Mouse (Mus musculus) ovary, postnatal 36 days (tissue): Measurements from ENCODE around the gene Umodl1.

ENCODE experiments used
- DNase-seq: peaks from one replicate; pipeline ENCODE4 v3.0.0; 2022; ENCODE audit warnings: low spot score, mixed read lengths

The Umodl1 gene

DNA sequence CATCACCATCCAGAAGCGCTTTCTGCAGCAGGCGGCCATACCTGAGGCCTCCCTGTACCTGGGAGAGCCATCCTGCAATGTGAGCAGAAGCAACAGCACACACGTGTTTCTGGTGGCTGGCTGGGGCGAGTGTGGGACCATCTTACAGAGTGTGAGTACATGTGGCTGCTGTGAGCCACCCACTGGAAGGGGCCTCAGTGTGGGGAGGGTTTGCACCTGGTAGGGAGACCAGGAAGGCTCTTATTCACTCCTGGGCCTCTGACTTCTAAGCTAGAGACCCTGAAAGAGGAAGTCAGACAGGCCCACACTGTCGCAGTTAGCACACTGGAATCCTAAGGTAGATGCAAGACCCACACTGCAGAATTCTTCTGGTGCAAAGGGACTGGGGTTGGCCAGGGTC is 41.9 kb downstream of the Umodl1 start:
- DNase-seq = no peak

DNA sequence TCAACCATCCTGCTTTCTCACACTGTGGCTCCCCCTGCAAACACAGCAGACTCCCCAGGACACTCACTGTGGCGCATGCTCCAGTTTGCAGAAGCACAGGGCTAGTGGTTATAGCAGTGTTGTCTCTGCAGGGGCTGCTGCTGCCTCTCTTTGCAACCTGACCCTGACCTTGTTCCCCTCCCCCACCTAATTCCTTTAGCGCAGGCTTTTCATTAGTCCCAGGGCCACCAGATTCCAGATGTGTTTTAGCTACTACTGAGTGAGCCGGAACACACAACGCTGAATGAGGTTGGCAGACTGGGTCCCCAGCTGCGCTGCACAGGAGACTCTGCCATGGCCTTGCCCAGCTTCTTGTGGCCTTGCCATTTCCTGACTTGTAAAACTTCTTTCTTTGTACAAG is 46.5 kb downstream of the Umodl1 start:
- no peak for DNase-seq

DNA sequence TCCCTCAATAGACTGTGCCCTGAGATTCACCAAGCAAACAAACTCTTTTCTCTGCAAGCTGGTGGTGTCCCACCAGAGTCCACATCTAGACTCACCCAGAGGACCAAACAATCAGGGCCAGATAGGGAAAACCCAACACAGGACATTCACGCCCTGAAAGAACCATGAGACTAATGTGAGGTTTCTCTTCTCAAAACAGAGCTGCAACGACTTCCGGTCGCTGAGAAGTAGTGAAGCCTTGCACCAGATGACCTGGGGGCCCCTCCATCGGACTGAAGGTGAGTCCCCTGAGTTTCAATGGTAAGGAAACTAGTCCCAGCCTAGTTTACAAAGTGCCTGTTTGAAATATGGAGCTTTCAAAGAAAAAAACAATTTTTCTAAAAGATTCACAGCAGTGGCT is 48.2 kb downstream of the Umodl1 start:
- no peak for DNase-seq

DNA sequence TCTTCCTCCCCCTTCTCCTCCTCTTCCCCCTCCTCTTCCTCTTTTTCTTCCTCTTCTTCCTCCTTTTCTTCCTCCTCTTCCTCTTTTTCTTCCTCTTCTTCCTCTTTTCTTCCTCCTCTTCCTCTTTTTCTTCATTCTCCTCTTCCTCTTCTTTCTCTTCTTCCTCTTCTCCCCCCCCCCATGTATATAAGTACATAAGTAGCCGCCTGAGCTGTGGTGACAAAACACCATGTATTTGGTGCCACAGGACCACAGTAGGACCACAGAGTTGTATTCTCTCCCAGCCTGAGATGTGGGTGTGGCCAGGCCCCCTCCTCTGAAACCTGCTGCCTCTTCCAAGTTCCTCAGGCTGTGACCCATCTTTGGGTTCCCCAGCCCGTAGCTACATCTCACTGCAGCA is 50.8 kb downstream of the Umodl1 start:
- DNase-seq = no peak

DNA sequence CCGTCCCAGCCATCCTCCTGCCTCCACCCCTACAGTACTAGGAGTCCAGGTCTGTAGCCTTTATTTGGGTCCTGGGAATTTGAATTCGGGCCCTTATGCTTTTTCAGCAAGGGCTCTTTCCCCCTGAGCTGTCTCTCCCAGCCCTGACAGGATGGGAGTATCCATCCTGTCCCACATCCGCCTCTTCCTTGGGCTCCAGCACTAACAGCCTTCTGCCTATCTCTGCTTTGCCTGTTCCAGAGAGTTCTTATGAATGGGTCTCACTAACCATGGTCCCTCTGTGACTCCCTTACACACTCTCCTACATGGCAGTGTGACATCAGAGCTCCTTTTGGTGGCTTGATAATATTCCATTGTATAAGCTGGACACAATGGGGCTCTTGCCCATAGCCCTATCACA is 52.9 kb downstream of the Umodl1 start:
- no peak for DNase-seq

DNA sequence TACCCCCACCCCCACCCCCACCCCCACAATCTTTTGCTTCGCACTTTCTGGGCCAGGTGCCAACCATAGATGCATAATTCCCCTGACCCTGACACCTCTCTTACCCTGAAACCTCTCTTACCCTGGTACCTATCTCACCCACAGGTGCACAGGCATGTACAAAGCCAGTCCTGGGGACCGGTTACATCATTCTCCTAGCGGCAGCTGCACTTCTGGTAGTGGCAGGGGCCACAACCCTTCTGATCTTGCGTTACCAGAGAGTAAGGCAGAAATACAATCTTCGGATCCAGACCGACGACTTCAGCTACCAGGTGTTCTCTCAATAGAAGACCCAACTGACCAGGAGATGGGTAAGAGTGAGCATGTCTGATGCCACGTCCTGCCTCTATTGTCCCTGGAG is 54.0 kb downstream of the Umodl1 start:
- DNase-seq = no peak

DNA sequence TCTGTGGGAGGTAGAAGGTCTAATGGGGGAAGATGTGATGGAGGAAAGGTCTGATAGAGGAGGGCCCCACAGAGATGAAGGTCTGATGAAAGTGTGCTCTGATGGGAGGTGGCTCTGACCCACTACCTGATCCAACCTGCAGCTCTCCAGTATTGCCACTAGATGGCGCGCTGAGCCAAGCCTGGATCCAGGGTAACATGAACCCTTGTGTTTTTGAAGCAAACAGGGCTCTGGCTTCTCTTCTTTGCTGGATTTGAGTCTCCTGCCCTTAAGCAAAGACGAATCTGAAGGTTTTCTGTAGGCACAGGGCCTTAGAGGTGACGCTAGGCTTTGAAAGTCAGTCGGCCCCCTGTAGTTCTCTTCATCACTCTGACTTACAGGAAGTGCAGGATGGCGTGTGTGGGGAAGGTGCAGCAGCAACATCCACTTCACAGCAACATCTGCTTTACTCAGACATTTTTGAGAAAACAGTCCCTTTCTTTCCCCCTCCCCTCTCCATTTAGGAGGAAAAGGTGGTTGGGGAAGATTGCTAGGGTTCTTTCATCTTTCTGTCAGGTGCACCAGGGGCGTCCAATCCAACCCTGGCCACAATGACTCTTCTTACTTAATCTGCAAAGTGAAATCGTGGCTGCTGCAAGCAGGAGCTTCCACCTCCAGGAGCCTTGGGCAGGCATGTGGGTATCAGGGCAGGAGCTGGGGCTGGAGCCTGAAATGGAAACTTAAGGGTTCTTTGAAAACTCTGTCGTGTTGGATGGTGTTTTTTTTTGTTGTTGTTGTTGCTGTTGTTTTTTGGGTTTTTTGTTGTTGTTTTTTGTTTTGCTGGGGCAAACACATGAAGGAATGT is 57.3 kb downstream of the Umodl1 start:
- peak; percentile 34 for DNase-seq

DNA sequence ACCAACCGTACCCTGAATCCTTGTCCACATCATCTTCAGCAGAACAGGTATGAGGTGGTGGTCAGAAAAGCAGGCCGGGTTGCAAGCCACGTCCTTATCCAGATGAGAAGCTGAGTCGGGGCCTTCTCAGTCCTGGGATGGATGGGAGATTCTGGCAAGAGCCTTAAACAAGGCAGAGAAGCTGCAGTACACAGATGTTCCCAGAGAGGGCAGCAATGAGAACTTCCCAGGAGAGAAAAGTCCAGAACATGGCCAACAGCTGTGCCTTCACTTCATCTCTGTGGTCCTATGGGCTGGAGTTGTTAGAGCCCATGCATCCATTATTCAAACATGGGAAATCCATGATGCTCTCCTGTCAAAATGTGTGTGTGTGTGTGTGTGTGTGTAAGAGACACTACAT is 63.8 kb downstream of the Umodl1 start:
- no peak for DNase-seq

DNA sequence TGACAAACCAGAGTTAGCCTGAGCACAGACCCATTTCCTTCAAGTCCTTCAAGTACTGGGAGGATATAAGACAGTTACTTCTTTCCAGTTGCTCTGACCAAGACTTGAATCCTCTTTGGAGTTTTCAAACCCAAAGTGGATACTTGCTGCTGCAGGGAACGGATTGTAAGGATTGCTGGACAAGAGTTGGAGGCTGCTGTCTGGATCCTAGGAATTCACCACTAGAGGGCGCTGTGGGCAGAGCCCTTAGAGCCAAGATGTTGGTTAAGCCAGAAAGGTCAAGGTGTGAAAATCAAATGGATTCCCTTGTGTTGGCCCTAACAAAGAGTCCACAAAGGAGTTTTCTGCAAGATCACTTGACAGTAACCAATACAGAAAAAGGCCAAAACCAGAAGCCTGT is 65.1 kb downstream of the Umodl1 start:
- DNase-seq = peak; percentile 45

DNA sequence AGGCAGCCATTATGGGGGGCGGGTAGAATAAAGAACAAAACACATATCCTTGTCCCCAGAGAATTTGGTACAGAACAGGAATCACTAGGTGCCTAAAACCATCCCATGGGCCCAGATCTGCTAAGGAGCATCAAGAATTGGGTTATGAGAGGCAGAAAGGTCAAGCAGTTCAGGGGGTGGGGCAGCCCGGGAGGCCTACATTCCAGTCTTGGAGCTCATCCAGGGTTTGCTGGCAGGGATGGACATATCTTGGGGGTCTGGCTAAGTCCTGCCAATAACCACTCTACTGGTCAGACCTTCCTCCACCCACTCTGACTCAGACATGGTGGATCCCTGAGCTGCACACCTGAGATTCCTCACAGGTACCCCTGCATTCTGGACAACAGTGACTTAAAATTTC is 65.6 kb downstream of the Umodl1 start:
- no peak for DNase-seq

DNA sequence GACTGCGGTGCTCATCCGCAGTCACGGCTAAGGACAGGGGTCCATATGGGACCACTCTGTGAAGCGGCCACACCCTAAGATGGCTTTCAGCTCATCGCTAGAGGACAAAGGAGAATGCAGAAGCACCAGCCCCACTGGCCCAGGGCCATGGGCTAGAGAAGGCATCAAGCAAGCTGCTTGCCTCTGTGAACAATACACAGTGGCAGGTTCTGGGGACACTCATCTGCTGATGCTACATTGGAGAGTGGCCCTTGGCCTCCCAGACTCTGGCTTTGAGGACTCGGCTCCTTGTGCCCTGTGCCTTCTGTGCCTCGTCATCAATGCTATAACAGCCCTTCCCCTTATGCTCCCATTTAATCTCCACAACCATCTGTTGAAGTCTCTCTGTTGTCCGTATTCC is 66.8 kb downstream of the Umodl1 start:
- no peak for DNase-seq

DNA sequence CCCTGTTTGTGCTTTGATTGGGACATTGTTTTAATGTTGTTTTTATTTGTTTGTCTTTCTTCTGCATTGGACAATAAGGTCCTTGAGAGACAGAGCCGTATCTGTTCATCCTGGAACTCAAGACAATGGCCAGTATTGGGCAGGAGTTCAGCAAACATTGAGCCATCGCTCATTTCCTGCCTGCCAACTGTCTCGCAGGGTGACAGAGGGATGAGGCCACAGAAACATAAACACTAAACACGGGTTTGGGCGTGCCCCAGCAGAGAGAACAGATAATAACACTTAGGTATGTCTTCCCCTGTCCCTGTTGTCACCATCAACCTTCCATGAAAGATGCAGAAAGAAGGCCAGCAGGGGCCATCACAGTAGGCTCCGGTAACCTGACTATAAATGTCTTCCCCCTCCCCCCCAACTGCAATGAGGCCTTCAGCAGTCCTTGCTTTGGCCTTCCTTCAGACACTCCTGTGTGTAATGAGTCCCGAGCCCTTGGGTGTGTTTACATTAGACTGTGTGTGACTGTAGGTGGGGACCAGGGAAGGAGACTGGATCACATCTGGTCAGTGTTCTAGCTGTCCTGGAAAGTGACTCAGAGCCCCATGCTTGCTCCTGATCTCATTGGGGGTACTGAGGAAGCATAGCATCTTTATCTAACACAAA is 69.8 kb downstream of the Umodl1 start:
- no peak for DNase-seq

DNA sequence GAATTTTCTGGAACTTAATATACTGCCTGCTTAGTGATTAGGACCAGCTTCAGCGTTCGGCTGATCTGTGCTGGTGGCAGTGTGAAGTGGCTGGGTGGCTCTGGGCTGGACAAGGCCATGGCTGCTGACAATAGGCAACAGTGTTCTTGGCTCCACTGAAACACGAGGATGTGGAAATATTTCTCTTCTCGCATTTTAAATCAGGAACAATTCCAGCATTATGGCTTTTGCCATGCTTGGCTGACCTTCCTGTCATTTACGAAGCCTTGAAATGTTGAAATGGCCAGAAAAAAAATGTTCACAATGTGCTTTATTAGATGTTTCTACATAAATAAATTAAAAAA is 70.3 kb downstream of the Umodl1 start:
- DNase-seq = no peak

DNA sequence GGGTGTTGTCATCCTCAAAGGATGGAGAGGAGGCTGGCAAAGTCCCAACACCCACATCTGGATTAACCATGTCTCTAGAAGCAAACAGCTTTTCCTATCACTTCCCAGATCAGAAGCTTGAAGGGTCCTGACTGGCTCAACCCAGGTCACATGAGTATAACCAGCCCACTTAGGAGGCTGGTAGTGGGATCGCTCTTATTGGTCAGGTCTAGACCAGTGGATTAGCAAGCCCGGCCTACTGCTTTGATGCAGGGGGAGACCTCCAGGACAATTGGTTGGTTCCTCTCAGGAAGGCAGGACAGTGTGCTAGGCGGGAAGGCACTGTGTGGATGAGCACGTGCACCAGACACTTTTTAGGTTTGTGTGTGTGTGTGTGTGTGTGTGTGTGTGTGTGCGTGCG is 72.5 kb downstream of the Umodl1 start:
- DNase-seq = no peak

DNA sequence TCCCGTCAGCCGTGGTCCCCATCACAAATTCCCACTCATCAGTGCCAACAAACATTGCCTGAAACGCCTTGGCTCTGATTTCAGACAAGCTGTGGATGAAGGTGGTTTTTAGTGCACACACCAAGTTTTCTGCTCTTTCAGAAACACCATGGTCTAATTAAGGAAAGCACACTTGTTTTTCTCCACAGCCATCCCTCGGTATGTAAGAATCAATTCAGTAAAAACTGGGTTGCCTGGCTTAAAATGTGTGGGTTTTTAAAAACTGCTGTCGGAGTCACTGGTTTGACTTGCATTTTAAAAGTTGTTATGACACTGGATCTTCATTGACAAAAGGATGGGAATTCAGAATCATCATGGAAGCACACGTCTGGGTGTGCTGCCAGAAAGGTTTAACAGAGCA is 73.3 kb downstream of the Umodl1 start:
- no peak for DNase-seq

DNA sequence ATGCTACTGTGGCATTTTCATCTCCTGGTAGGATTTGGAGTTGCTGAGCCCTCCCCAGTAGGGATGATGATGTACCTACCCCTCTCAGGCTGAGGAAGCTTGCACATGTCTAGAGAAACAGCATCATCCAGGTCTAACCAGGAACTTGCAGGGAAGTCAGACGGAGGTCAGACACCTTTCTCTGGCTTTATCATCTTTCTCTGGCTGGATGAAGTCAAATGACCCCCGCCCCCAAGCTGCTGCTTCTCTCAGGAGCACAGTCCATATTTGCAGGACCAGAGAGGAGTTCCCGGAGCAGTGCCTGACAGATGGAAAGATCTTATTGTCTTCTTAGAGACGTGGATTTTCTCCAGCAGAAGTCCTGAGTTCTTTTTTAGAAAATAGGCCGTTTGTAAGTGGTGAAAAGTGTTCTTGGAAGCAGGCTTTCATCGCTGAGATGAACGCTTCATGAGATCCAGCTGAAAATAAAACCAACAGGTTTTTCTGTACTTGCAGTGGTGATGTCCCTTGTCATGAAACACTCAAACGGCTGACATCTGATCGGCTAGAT is 74.5 kb downstream of the Umodl1 start:
- no peak for DNase-seq

DNA sequence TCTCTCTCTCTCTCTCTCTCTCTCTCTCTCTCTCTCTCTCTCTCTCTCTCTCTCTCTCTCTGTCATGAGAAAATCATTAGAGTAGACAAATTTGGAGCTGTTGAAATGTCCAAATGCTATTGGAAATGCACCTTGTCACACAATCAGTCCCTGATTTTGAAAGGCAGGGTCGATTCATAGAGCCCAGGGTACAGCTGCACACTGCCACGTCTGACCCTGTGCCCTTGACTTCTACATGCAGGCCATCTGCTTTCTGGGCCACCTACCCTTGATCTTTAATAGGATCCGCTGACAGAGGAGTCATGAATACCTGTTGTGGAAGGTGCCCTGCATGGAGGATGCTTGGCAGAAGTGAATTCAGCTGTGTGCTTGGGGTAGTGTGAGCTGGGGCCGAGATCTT is 75.0 kb downstream of the Umodl1 start:
- DNase-seq = no peak

DNA sequence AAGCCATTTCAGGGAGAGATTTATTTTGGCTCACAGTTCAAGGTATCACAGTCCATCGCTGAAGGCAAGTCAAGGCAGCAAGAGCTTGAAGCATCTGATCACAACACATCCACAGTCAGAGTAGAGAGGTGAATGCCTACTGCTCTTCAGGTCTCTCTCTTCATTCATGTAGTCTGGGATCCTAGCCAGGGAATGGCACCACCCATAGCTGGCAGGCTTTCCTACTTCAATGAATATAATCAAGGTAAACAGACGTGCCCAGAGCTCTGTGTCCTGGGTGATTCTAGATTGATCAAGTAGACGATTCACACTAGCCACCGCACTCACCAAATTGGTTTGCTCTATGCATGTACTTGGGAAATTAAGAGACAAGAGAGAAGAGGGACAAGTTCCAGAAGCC is 77.9 kb downstream of the Umodl1 start:
- DNase-seq = no peak

DNA sequence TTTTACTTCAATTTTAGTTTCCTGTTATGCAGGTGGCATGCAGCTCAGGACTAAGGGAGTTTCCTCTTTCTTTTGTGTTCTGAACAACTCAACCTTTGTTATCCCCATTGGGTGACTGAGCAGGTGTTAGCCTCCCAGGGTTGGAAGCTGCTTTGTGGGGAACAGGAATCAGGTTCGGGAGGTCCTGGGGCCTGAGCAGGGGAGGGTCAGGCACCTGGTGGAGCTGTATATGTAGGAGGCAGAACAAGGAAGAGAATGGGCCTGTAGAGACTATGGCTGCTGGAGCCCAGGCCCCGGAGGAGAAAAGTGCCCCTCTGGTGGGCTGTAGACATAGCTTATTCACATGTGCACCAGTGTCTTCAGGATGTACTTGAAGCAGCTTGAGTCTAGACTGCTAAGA is 78.8 kb downstream of the Umodl1 start:
- no peak for DNase-seq

DNA sequence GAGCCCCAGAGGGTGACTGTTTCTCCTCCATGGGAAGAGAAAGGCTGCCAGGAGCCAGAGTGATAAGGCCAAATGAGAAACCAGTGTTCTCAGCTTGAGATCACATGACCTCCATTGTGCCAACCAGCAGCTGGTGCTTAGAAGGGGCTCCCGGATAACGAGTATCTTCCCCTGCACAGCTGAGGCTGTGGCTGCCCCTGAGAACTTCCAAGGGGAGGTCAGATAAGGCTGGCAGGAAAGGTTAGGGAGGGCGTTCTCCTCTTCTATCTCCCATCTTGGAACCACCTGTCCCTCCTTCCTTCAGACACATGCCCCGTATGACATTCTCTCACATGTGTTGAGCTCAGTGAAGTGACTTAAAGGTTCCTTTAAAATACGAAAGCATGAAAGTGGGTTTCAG is 79.7 kb downstream of the Umodl1 start:
- DNase-seq = no peak

DNA sequence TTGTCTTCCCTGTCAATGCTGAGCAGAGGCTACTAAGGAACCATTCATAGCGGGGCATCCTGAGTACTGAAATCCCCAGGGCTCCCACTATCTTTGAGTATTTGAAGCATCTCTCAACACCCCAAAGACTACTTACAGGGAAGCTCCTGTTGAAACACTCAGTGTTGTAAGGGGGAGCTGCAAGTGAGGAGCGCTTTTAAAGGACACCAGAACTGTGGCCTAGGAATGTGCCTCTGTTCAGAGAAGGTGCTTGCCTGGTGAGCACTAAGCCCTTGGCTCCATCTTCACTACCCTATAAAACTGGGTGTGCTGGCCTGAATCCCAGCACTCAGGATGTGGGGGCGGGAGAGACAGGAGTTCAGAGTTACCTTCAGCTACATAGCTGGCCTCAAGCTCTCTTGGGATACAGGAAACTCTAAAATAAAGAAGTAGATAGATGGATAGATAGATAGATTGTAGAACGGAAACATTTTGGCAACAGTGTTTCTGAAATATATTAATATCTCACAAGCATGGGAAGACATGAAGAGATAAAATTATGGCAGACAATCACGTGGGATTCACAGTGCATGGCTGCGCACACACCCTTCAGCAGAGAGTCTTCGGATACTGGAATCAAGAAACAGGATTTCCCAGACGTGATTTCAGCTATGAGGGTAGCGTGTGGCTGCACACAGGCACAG is 80.4 kb downstream of the Umodl1 start:
- no peak for DNase-seq

DNA sequence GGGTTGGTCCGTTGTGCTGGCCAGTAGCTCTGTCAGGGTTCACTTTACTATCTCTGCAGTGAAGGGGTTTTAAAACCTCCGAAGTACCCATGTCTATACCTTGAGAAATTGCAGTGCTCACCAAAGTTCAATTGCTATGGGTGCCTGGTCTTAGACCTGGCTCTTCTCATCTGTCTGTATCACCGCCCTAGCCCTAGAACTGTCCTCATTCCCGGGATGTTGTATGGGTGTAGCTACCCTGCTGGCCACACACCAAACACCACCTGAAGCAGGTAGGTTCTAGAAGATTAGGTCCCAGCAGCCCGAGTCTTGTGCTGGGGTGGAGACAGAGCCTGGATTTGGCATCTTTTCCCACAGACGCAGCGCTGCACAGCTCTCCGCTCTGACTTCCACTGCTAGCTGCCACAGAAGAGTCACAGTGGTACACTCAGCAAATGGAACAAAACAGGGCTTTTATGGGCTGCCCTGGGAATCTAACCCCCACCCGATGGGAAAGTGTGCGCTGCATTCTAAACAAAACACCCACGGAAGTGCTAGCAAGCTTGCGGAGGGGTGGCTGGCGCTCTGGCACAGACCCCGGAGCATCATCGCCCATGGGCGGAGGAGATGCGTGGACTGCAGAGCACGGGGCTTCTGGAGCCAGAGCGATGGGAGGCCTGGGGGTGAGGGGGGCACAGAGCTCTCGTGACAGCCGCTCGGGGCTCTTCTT is 81.9 kb downstream of the Umodl1 start:
- no peak for DNase-seq

DNA sequence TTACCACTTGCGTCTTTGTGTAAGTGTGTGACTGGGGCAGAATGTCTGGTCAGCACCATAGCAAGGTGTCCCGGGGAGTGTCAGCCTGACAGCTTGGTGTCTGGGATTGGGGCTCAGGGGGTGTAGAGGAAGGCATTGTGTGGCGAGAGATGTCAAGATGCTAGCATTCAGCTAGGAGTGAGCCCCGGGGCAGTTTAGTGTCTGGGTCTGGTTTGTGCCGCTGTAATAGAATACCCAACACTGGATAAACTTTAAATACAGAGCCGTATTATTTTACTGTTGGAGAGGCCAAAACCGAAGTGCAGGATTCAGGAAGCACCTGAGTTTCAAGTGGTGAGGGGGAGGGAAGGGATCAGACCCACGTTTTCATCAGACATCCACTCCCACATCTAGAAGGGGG is 82.9 kb downstream of the Umodl1 start:
- DNase-seq = no peak
